7 mouse cellular contexts compared by ENCODE assay signal in genomic region chr11:50915671-50916320, GRCm38 (mm10). TPM values are rescaled to one million over a fixed set of nuclear protein-coding genes. Genes with fewer than 3 reads are reported as not detected.
DNase-seq lines count a peak whose midpoint lies in the region; ATAC-seq and TF ChIP-seq lines count a peak whose summit lies in the region.

Gene Zfp2 (minus strand): TSS chr11:50916165.

- peak; percentile 31; the same call in 1 of the 2 replicates for TF ChIP-seq CTCF in bone marrow, adult 2 months (IDR thresholded peaks at IDR 0.05; ENCODE audit: control insufficient read depth, insufficient read depth, low read length)

- peak within 1 kb of the TSS; percentile 88 for H3K9ac ChIP-seq in embryonic facial prominence, embryonic 13.5 days
- H3K9ac ChIP-seq in kidney, embryonic 14.5 days (ENCODE audit: low read depth, low read length), result peak within 1 kb of the TSS; percentile 78
- H3K9ac ChIP-seq in limb, embryonic 14.5 days (ENCODE audit: low read depth, low read length, severe bottlenecking), result peak within 1 kb of the TSS; percentile 87
- H3K9ac ChIP-seq in midbrain, embryonic 16.5 days (ENCODE audit: low read depth, low read length), result peak within 1 kb of the TSS; percentile 97

- peak within 1 kb of the TSS; percentile 69 for H3K4me3 ChIP-seq in bone marrow, adult 2 months (replicated peaks; ENCODE audit: control insufficient read depth, low read depth, low read length)
- peak within 1 kb of the TSS; percentile 75 for H3K4me3 ChIP-seq in embryonic facial prominence, embryonic 13.5 days
- H3K4me3 ChIP-seq in heart, embryonic 10.5 days, result peak within 1 kb of the TSS; percentile 87
- H3K4me3 ChIP-seq in kidney, embryonic 14.5 days (ENCODE audit: low read length), result peak within 1 kb of the TSS; percentile 86
- peak within 1 kb of the TSS; percentile 84 for H3K4me3 ChIP-seq in limb, embryonic 14.5 days (replicated peaks; ENCODE audit: low read length)
- peak within 1 kb of the TSS; percentile 73 for H3K4me3 ChIP-seq in midbrain, embryonic 16.5 days (ENCODE audit: low read depth, low read length)

- ATAC-seq in embryonic facial prominence, embryonic 13.5 days (ENCODE audit: insufficient number of reproducible peaks, insufficient read depth, low FRiP score, low TSS enrichment, low read depth), result peak; percentile 94
- ATAC-seq in kidney, embryonic 14.5 days (ENCODE audit: low FRiP score, low TSS enrichment), result peak; percentile 96
- peak; percentile 98 for ATAC-seq in limb, embryonic 14.5 days (ENCODE audit: low FRiP score, low read depth)
- ATAC-seq in midbrain, embryonic 16.5 days, result peak; percentile 99

- H3K27ac ChIP-seq in bone marrow, adult 2 months (ENCODE audit: control insufficient read depth, insufficient read depth, low read depth, low read length, poor library complexity), result no peak within 1 kb of the TSS
- peak within 1 kb of the TSS; percentile 64; the same call in 1 of the 2 replicates for H3K27ac ChIP-seq in embryonic facial prominence, embryonic 13.5 days
- peak within 1 kb of the TSS; percentile 93 for H3K27ac ChIP-seq in heart, embryonic 10.5 days
- H3K27ac ChIP-seq in kidney, embryonic 14.5 days (ENCODE audit: low read depth, low read length), result peak within 1 kb of the TSS; percentile 79; the same call in 1 of the 2 replicates
- H3K27ac ChIP-seq in limb, embryonic 14.5 days (replicated peaks; ENCODE audit: low read depth, low read length), result peak within 1 kb of the TSS; percentile 80
- peak within 1 kb of the TSS; percentile 94 for H3K27ac ChIP-seq in midbrain, embryonic 16.5 days (ENCODE audit: low read length)

- TF ChIP-seq POLR2A in bone marrow, adult 2 months (IDR thresholded peaks at IDR 0.05; ENCODE audit: borderline replicate concordance, control insufficient read depth, low read depth, low read length), result no peak; the same call in 1 of the 2 replicates
- TF ChIP-seq POLR2A in limb, embryonic 14.5 days (IDR thresholded peaks at IDR 0.05; ENCODE audit: borderline replicate concordance, extremely low read depth, insufficient read depth, insufficient read length), result peak; percentile 85; the same call in 1 of the 2 replicates

- no peaks in the 10 kb centered on the region for H3K4me1 ChIP-seq in bone marrow, adult 2 months (ENCODE audit: control insufficient read depth, insufficient read depth, low read length)
- no peaks in the 10 kb centered on the region for H3K4me1 ChIP-seq in embryonic facial prominence, embryonic 13.5 days
- no peaks in the 10 kb centered on the region for H3K4me1 ChIP-seq in heart, embryonic 10.5 days
- no peaks in the 10 kb centered on the region for H3K4me1 ChIP-seq in kidney, embryonic 14.5 days (ENCODE audit: control insufficient read depth, insufficient read depth, low read length)
- H3K4me1 ChIP-seq in limb, embryonic 14.5 days (ENCODE audit: control insufficient read depth, insufficient read depth, low read length), result no peaks in the 10 kb centered on the region
- peaks cover 11% of the 10 kb centered on the region for H3K4me1 ChIP-seq in midbrain, embryonic 16.5 days (ENCODE audit: control insufficient read depth, insufficient read depth, low read length)

- H3K27me3 ChIP-seq in embryonic facial prominence, embryonic 13.5 days, result no peaks in the 10 kb centered on the region
- H3K27me3 ChIP-seq in heart, embryonic 10.5 days (ENCODE audit: insufficient read depth, poor library complexity, severe bottlenecking), result no peaks in the 10 kb centered on the region
- H3K27me3 ChIP-seq in kidney, embryonic 14.5 days (ENCODE audit: control insufficient read depth, insufficient read depth, low read length), result no peaks in the 10 kb centered on the region
- no peaks in the 10 kb centered on the region for H3K27me3 ChIP-seq in limb, embryonic 14.5 days (ENCODE audit: control insufficient read depth, insufficient read depth, low read length)
- no peaks in the 10 kb centered on the region for H3K27me3 ChIP-seq in midbrain, embryonic 16.5 days (ENCODE audit: control insufficient read depth, insufficient read depth, low read depth, low read length)

- peaks cover 18% of the 10 kb centered on the region for H3K9me3 ChIP-seq in embryonic facial prominence, embryonic 13.5 days
- H3K9me3 ChIP-seq in heart, embryonic 10.5 days, result peaks cover 5% of the 10 kb centered on the region; the same call in 1 of the 2 replicates
- 0 out of 2 replicates have a peak, but pooled peaks cover 2% of the 10 kb centered on the region for H3K9me3 ChIP-seq in kidney, embryonic 14.5 days (ENCODE audit: control insufficient read depth, low read length)
- H3K9me3 ChIP-seq in limb, embryonic 14.5 days (ENCODE audit: control insufficient read depth, low read length), result no peaks in the 10 kb centered on the region
- peaks cover 14% of the 10 kb centered on the region for H3K9me3 ChIP-seq in midbrain, embryonic 16.5 days (replicated peaks; ENCODE audit: control insufficient read depth, low read length, poor library complexity, severe bottlenecking)

- WGBS in bone marrow, adult 2 months, result under 1% methylated on average over 47 of the region's 47 CpGs
- WGBS in embryonic facial prominence, embryonic 13.5 days, result under 1% methylated on average over 47 of the region's 47 CpGs
- WGBS in heart, embryonic 10.5 days, result under 1% methylated on average over 47 of the region's 47 CpGs
- WGBS in kidney, embryonic 14.5 days, result under 1% methylated on average over 42 of the region's 47 CpGs
- WGBS in limb, embryonic 14.5 days, result under 1% methylated on average over 36 of the region's 47 CpGs
- WGBS in midbrain, embryonic 16.5 days, result under 1% methylated on average over 46 of the region's 47 CpGs

- peaks cover 31% of the 10 kb centered on the region for H3K36me3 ChIP-seq in embryonic facial prominence, embryonic 13.5 days
- H3K36me3 ChIP-seq in heart, embryonic 10.5 days, result peaks cover 20% of the 10 kb centered on the region
- peaks cover 14% of the 10 kb centered on the region for H3K36me3 ChIP-seq in kidney, embryonic 14.5 days (ENCODE audit: control insufficient read depth, insufficient read depth, low read length)
- peaks cover 15% of the 10 kb centered on the region for H3K36me3 ChIP-seq in limb, embryonic 14.5 days (ENCODE audit: control insufficient read depth, insufficient read depth, low read length)
- H3K36me3 ChIP-seq in midbrain, embryonic 16.5 days (ENCODE audit: control insufficient read depth, insufficient read depth, low read length), result peaks cover 15% of the 10 kb centered on the region

- H3K4me2 ChIP-seq in embryonic facial prominence, embryonic 13.5 days, result peak within 1 kb of the TSS; percentile 57
- peak within 1 kb of the TSS; percentile 40 for H3K4me2 ChIP-seq in kidney, embryonic 14.5 days (replicated peaks; ENCODE audit: low read depth, low read length)
- H3K4me2 ChIP-seq in limb, embryonic 14.5 days (replicated peaks; ENCODE audit: low read depth, low read length, severe bottlenecking), result peak within 1 kb of the TSS; percentile 48
- peak within 1 kb of the TSS; percentile 51 for H3K4me2 ChIP-seq in midbrain, embryonic 16.5 days (ENCODE audit: low read length)

- peak; percentile 95 for DNase-seq in heart, embryonic 10.5 days (ENCODE audit: low spot score)
- DNase-seq in limb, embryonic 14.5 days (ENCODE audit: low spot score), result peak; percentile 95
- DNase-seq in spleen, postnatal 14 days (ENCODE audit: low spot score in 2 of 2), result peak; percentile 60 to 73

RNA-seq across cellular contexts. Expression of gene Zfp2, which starts in this region (rescaled TPM):
- 0.55 and 0.70 TPM in 2 replicates for polyA plus RNA-seq in bone marrow, adult 2 months (2011; ENCODE audit: insufficient read depth, insufficient read length, low replicate concordance, missing spikeins)
- 13.3 and 15.3 TPM in 2 replicates for polyA plus RNA-seq in embryonic facial prominence, embryonic 13.5 days (2015; fragmentation: Nextera tagmentation; extraction: Ambion mirVana)
- 8.6 and 11.1 TPM in 2 replicates for polyA plus RNA-seq in heart, embryonic 10.5 days (2016; fragmentation: Nextera tagmentation; extraction: Ambion mirVana)
- polyA plus RNA-seq in kidney, embryonic 14.5 days (2014; fragmentation: Nextera tagmentation; extraction: Ambion mirVana), result 11.1 and 17.4 TPM in 2 replicates
- 4.3 and 6.1 TPM in 2 replicates for polyA plus RNA-seq in limb, embryonic 14.5 days (2012; rRNA removed)
- 11.9 and 12.6 TPM in 2 replicates for polyA plus RNA-seq in limb, embryonic 14.5 days (2014; fragmentation: Nextera tagmentation; extraction: Ambion mirVana)
- 52.5 and 56.4 TPM in 2 replicates for polyA plus RNA-seq in midbrain, embryonic 16.5 days (2015; fragmentation: Nextera tagmentation; extraction: Ambion mirVana)
